Mouse (Mus musculus) adrenal gland, postnatal 25 days (tissue): Measurements from ENCODE around the gene Gm20737. TPM values are rescaled to one million over a fixed set of nuclear protein-coding genes. Genes with fewer than 3 reads are reported as not detected.
"Not testable (repeated sequence)": the region's sequence is repeated elsewhere in the genome, so short reads cannot be mapped to it uniquely, and the experiment has no call there.

Source experiments
- DNase-seq: peaks from one replicate; pipeline ENCODE4 v3.0.0; 2021; ENCODE audit warnings: mixed read lengths
- long read RNA-seq: library from polyadenylated mRNA; stranded (forward); transcript quantifications from one replicate; pipeline ENCODE4 v2.0.0, GENCODE M21; 2021
- total RNA-seq: library from RNA; stranded (reverse); gene quantifications from 2 replicates; pipeline ENCODE4 v1.2.3, GENCODE M21; 2021

The Gm20737 gene
- total RNA-seq = not detected in 2 replicates
- long read RNA-seq = 0 reads

- not testable (repeated sequence) for DNase-seq
Measured at GRCm38 (mm10) chrY:10535942-10536341, at the start of gene Gm20737. Gene Gm20737, minus strand, starts transcription at chrY:10536042.

GRCm38 (mm10) chrY:10553153-10553552 is 17.3 kb upstream of the Gm20737 start, which contains the start of gene Gm21775:
Gene Gm21775, plus strand, starts transcription at chrY:10553453.
- not testable (repeated sequence) for DNase-seq

Other genes starting within 250 kb of the Gm20737 start
- gene Gm20834, start 211.5 kb downstream of the Gm20737 start, total RNA-seq = not detected in 2 replicates
- not detected in 2 replicates for gene Gm28510, start 123.3 kb downstream of the Gm20737 start, total RNA-seq
- gene Gm21775, start 17.4 kb upstream of the Gm20737 start, total RNA-seq = not detected in 2 replicates
- gene Gm21900, start 80.3 kb upstream of the Gm20737 start, total RNA-seq = not detected in 2 replicates
- gene Gm20777, start 216.4 kb upstream of the Gm20737 start, total RNA-seq = not detected in 2 replicates